Mouse (Mus musculus) E14TG2a.4 (cell line): ENCODE results near the gene Pitpnm1.

Experiments used
- H3K27me3 ChIP-seq: 2 replicates; pipeline ENCODE4 v1.6.1; 2014; ENCODE audit warnings: low read length, control low read depth; ENCODE audit not compliant: insufficient read depth
- H3K36me3 ChIP-seq: 2 replicates; pipeline ENCODE4 v1.6.1; 2014; ENCODE audit warnings: low read length, control low read depth; ENCODE audit not compliant: insufficient read depth
- H3K4me1 ChIP-seq: replicated peaks from 2 replicates; pipeline ENCODE4 v1.6.1; 2014; ENCODE audit warnings: low read depth, low read length, control low read depth
- H3K4me3 ChIP-seq: replicated peaks from 2 replicates; pipeline ENCODE4 v1.5.1; 2014; ENCODE audit warnings: mild to moderate bottlenecking, low read length
- H3K9me3 ChIP-seq: 2 replicates; pipeline ENCODE4 v1.6.1; 2014; ENCODE audit warnings: low read length, control low read depth
- CTCF ChIP-seq: conservative IDR thresholded peaks from 2 replicates; pipeline ENCODE4 v1.5.1; 2014; ENCODE audit warnings: low read length
- NANOG ChIP-seq: IDR thresholded peaks from 2 replicates; pipeline ENCODE4 v1.6.1; 2014; ENCODE audit warnings: borderline replicate concordance, low read length, mixed read lengths
- POU5F1 ChIP-seq: IDR thresholded peaks from 2 replicates; pipeline ENCODE4 v1.6.1; 2014; ENCODE audit warnings: low read length, borderline replicate concordance

Gene Pitpnm1

DNA sequence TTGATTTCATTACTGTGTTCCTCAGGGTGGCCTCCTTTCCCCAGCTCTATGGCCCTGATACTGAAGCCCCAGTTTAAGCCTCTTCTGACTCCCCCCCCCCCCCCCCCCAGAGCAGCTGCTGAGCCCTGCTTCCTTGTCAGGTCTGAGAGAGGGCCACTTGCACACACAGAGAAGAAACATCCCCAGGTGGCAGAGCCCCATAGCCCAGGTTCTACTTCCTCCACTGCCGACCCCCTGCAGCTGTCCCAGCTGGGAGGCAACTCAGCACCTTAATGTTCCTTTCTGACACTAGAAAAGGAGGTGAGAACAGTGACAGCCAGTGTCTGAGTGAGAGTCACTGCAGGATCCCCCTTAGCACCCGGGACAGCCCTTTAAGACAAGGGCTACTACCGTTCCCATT is 4.0 kb downstream of the Pitpnm1 start:
- Histone ChIP-seq H3K4me1 (peaks cover 57% of the 10 kb centered on the region), H3K36me3 (peaks cover 1% of the 10 kb centered on the region), H3K9me3 (no peaks in the 10 kb centered on the region), H3K27me3 (peaks cover 44% of the 10 kb centered on the region), H3K4me3 (no peak overlapping the region)
- no peak for TF ChIP-seq POU5F1
- TF ChIP-seq NANOG: no peak
- TF ChIP-seq CTCF: no peak

GRCm38 (mm10) chr19:4104675-4105194 is 4.9 kb downstream of the Pitpnm1 start:
- Histone ChIP-seq H3K27me3 (peaks cover 42% of the 10 kb centered on the region), H3K36me3 (no peaks in the 10 kb centered on the region), H3K4me3 (no peak overlapping the region), H3K4me1 (peaks cover 48% of the 10 kb centered on the region), H3K9me3 (no peaks in the 10 kb centered on the region)
- no peak for TF ChIP-seq CTCF
- no peak for TF ChIP-seq NANOG
- TF ChIP-seq POU5F1: no peak

DNA sequence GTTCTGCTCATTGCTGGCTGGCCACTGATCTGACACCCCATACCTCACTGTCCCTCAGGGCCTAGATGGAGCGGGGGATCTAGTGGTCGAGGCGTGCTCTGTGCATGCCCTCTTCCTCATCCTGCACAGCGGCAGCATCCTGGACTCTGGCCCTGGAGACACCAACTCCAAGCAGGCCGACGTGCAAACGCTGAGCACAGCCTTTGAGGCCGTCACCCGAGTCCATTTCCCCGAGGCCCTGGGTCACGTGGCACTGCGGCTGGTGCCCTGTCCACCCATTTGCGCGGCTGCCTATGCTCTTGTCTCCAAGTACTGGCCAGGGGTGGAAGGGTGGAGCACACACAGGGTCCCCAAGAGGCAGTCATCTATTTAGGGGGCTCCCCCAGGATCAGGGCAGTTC is 6.9 kb downstream of the Pitpnm1 start:
- H3K4me1 ChIP-seq: peaks cover 46% of the 10 kb centered on the region
- no peak for TF ChIP-seq CTCF
- TF ChIP-seq NANOG: no peak
- no peak for TF ChIP-seq POU5F1
- no peak overlapping the region for H3K4me3 ChIP-seq
- peaks cover 29% of the 10 kb centered on the region for H3K27me3 ChIP-seq
- H3K36me3 ChIP-seq: peaks cover 2% of the 10 kb centered on the region
- H3K9me3 ChIP-seq: no peaks in the 10 kb centered on the region

GRCm38 (mm10) chr19:4108535-4108934 is 8.7 kb downstream of the Pitpnm1 start:
- peaks cover 51% of the 10 kb centered on the region for H3K4me1 ChIP-seq
- TF ChIP-seq POU5F1 (no peak), NANOG (no peak), CTCF (no peak)
- peaks cover 12% of the 10 kb centered on the region for H3K27me3 ChIP-seq

DNA sequence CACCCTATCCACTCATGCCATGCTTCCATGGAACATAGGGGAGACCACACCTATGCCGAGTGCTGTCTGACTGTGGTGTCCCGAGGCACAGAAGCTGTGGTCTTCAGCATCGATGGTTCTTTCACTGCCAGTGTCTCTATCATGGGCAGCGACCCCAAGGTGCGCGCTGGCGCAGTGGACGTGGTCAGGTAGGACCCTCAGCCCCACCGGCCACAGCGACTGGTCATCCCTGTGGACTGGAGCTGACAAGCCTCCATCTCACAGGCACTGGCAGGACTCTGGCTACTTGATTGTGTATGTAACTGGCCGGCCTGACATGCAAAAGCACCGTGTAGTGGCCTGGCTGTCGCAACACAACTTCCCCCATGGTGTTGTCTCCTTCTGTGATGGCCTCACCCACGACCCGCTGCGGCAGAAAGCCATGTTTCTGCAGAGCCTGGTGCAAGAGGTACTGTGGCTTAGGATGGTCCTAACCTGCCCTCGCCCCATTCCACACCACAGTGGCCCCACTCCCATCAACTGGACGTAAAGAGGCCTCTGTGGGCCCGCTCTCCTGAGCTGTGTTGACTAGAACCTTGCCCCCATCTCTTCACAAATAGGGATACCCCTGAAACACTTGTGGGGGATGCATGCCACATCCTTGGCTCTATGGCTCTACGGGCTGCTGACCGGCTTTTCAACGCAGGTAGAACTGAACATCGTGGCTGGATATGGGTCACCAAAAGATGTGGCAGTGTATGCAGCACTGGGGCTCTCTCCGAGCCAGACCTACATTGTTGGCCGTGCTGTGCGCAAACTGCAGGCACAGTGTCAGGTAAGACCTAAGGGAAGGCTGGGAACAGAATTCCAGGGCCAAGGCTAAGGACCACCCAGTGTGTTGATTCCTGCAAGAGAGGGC is 12.5 kb downstream of the Pitpnm1 start:
- no peak for TF ChIP-seq NANOG
- TF ChIP-seq POU5F1: no peak
- no peak for TF ChIP-seq CTCF
- Histone ChIP-seq H3K4me3 (no peak overlapping the region), H3K9me3 (no peaks in the 10 kb centered on the region), H3K4me1 (peaks cover 51% of the 10 kb centered on the region), H3K36me3 (peaks cover 58% of the 10 kb centered on the region), H3K27me3 (peaks cover 6% of the 10 kb centered on the region; the same call in 1 of the 2 replicates)

More at GRCm38 (mm10) chr19:4108535-4108934, 8.7 kb downstream of the Pitpnm1 start:
- peak overlapping the region; percentile 69; the same call in 1 of the 2 replicates for H3K4me3 ChIP-seq
- H3K9me3 ChIP-seq: no peaks in the 10 kb centered on the region
- H3K36me3 ChIP-seq: peaks cover 20% of the 10 kb centered on the region

DNA sequence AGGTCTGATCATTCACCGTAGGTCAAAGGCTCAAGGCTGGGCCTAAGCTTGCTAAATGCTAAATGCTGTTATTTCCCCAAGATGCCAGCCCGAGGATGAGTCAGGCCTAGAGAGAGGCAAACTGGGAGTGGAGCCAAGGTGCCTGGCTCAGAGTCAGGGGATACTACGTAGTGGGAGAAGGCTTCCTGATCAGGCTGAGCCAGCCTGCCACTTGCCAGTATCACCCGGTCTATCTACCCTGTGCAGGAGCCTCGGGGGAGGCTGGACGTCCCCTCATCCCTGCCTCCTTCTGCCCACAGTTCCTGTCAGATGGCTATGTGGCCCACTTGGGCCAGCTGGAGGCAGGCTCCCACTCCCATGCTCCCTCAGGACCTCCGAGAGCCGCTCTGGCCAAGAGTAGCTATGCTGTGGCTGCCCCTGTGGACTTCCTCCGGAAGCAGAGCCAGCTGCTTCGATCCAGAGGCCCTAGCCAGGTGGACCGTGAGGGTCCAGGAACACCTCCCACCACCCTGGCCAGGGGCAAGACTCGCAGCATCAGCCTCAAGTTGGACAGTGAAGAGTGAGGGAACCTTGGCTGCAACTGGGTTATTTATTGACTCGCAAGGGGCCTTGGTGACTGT is 13.5 kb downstream of the Pitpnm1 start:
- Histone ChIP-seq H3K4me3 (no peak overlapping the region), H3K9me3 (no peaks in the 10 kb centered on the region), H3K4me1 (peaks cover 48% of the 10 kb centered on the region), H3K27me3 (peaks cover 6% of the 10 kb centered on the region; the same call in 1 of the 2 replicates), H3K36me3 (peaks cover 68% of the 10 kb centered on the region)
- no peak for TF ChIP-seq POU5F1
- TF ChIP-seq NANOG: no peak
- TF ChIP-seq CTCF: no peak

- peaks cover 44% of the 10 kb centered on the region for H3K4me1 ChIP-seq
- H3K4me3 ChIP-seq: no peak overlapping the region
- H3K36me3 ChIP-seq: peaks cover 72% of the 10 kb centered on the region
- no peak for TF ChIP-seq NANOG
- TF ChIP-seq CTCF: no peak
- no peak for TF ChIP-seq POU5F1
- no peaks in the 10 kb centered on the region for H3K9me3 ChIP-seq
- peaks cover 6% of the 10 kb centered on the region; the same call in 1 of the 2 replicates for H3K27me3 ChIP-seq
Observed at GRCm38 (mm10) chr19:4113806-4114230, 14.0 kb downstream of the Pitpnm1 start.

GRCm38 (mm10) chr19:4114551-4114950 is 14.8 kb downstream of the Pitpnm1 start:
- Histone ChIP-seq H3K4me3 (no peak overlapping the region), H3K9me3 (no peaks in the 10 kb centered on the region), H3K36me3 (peaks cover 77% of the 10 kb centered on the region), H3K4me1 (peaks cover 44% of the 10 kb centered on the region), H3K27me3 (peaks cover 6% of the 10 kb centered on the region; the same call in 1 of the 2 replicates)
- TF ChIP-seq CTCF (no peak), POU5F1 (no peak), NANOG (no peak)
